Mouse (Mus musculus): ENCODE data around the gene Cirbp.

Gene Cirbp

GRCm38 (mm10) chr10:80176270-80176834, 10.6 kb downstream of the Cirbp start:
- in situ Hi-C loops (cut with MboI, MseI), result loop anchor here (5.0 kb wide), 1 partner anchor 71 kb away; the partner anchor contains the start of gene Ndufs7

- in situ Hi-C loops (cut with MboI, MseI), result loop anchor here (5.0 kb wide), 1 partner anchor 70 kb away; the partner anchor contains the start of gene Ndufs7
These were observed 11.9 kb downstream of the Cirbp start for GRCm38 (mm10) chr10:80177441-80178279.

- in situ Hi-C loops (cut with MboI, MseI), result loop anchor here (5.0 kb wide), 1 partner anchor 68 kb away; the partner anchor contains the start of gene Ndufs7
These were observed 13.6 kb downstream of the Cirbp start, which contains the start of gene Efna2 for GRCm38 (mm10) chr10:80179068-80180051. TSS of gene Efna2 (plus strand) at chr10:80179482.

GRCm38 (mm10) chr10:80180288-80180687, 14.5 kb downstream of the Cirbp start:
- in situ Hi-C loops (cut with MboI, MseI), result no loop called here

- in situ Hi-C loops (cut with MboI, MseI), result no loop called here
These were observed 15.0 kb downstream of the Cirbp start for GRCm38 (mm10) chr10:80180823-80181222.

- in situ Hi-C loops (cut with MboI, MseI), result no loop called here
These were observed 16.8 kb downstream of the Cirbp start for GRCm38 (mm10) chr10:80182547-80182946.

GRCm38 (mm10) chr10:80186649-80187048, 20.9 kb downstream of the Cirbp start:
- in situ Hi-C loops (cut with MboI, MseI), result no loop called here

GRCm38 (mm10) chr10:80187739-80188138, 22.0 kb downstream of the Cirbp start:
- in situ Hi-C loops (cut with MboI, MseI), result no loop called here

GRCm38 (mm10) chr10:80188453-80189024, 22.8 kb downstream of the Cirbp start:
- in situ Hi-C loops (cut with MboI, MseI), result no loop called here

- in situ Hi-C loops (cut with MboI, MseI), result no loop called here
These were observed 24.2 kb downstream of the Cirbp start for GRCm38 (mm10) chr10:80189999-80190398.

- in situ Hi-C loops (cut with MboI, MseI), result no loop called here
These were observed 24.8 kb downstream of the Cirbp start for GRCm38 (mm10) chr10:80190491-80191051.

- in situ Hi-C loops (cut with MboI, MseI), result no loop called here
These were observed 28.2 kb downstream of the Cirbp start for GRCm38 (mm10) chr10:80193976-80194375.

- in situ Hi-C loops (cut with MboI, MseI), result no loop called here
These were observed 28.7 kb downstream of the Cirbp start for GRCm38 (mm10) chr10:80194441-80194840.

- in situ Hi-C loops (cut with MboI, MseI), result no loop called here
These were observed 30.4 kb downstream of the Cirbp start for GRCm38 (mm10) chr10:80196167-80196566.

GRCm38 (mm10) chr10:80196778-80197581, 31.2 kb downstream of the Cirbp start:
- in situ Hi-C loops (cut with MboI, MseI), result no loop called here

GRCm38 (mm10) chr10:80199440-80200008, 33.7 kb downstream of the Cirbp start:
- in situ Hi-C loops (cut with MboI, MseI), result no loop called here

- in situ Hi-C loops (cut with MboI, MseI), result no loop called here
These were observed 34.7 kb downstream of the Cirbp start for GRCm38 (mm10) chr10:80200485-80200884.

GRCm38 (mm10) chr10:80204055-80204454, 38.3 kb downstream of the Cirbp start:
- in situ Hi-C loops (cut with MboI, MseI), result no loop called here

GRCm38 (mm10) chr10:80207201-80207600, 41.4 kb downstream of the Cirbp start:
- in situ Hi-C loops (cut with MboI, MseI), result no loop called here

- in situ Hi-C loops (cut with MboI, MseI), result no loop called here
These were observed 41.9 kb downstream of the Cirbp start for GRCm38 (mm10) chr10:80207676-80208075.
